Mouse (Mus musculus): Measurements from ENCODE around the gene Dpep2nb.
A peak's percentile ranks its signal among the peaks of the same experiment; 100 is the strongest.
"Not testable (repeated sequence)": the region's sequence is repeated elsewhere in the genome, so short reads cannot be mapped to it uniquely, and the experiment has no call there.

The Dpep2nb gene

GRCm38 (mm10) chr8:106005875-106006274 lies at the start of gene Dpep2nb:
TSS of gene Dpep2nb (minus strand) at chr8:106005975.
- no peak for DNase-seq

GRCm38 (mm10) chr8:106055038-106055437 lies 49.3 kb upstream of the Dpep2nb start:
- peak; percentile 9 for DNase-seq

GRCm38 (mm10) chr8:106054190-106054811 lies 48.5 kb upstream of the Dpep2nb start:
- no peak for DNase-seq

- DNase-seq = no peak
These were observed 46.8 kb upstream of the Dpep2nb start for GRCm38 (mm10) chr8:106052510-106053089.

GRCm38 (mm10) chr8:106051068-106051467 lies 45.3 kb upstream of the Dpep2nb start:
- DNase-seq = no peak

- DNase-seq = no peak
These were observed 44.1 kb upstream of the Dpep2nb start for GRCm38 (mm10) chr8:106049840-106050239.

- DNase-seq = no peak
These were observed 42.3 kb upstream of the Dpep2nb start for GRCm38 (mm10) chr8:106047854-106048630.

GRCm38 (mm10) chr8:106046872-106047559 lies 41.2 kb upstream of the Dpep2nb start:
- DNase-seq = no peak

GRCm38 (mm10) chr8:106044151-106044550 lies 38.4 kb upstream of the Dpep2nb start:
- no peak for DNase-seq

- DNase-seq = no peak
These were observed 37.3 kb upstream of the Dpep2nb start for GRCm38 (mm10) chr8:106043055-106043454.

GRCm38 (mm10) chr8:106040218-106040617 lies 34.4 kb upstream of the Dpep2nb start:
- DNase-seq = no peak

GRCm38 (mm10) chr8:106039605-106040004 lies 33.8 kb upstream of the Dpep2nb start:
- DNase-seq = no peak

GRCm38 (mm10) chr8:106038721-106039120 lies 32.9 kb upstream of the Dpep2nb start:
- DNase-seq = no peak

- DNase-seq = peak; percentile 79
These were observed 16.7 kb upstream of the Dpep2nb start for GRCm38 (mm10) chr8:106022483-106022882.

GRCm38 (mm10) chr8:106018039-106018438 lies 12.3 kb upstream of the Dpep2nb start:
- DNase-seq = no peak

GRCm38 (mm10) chr8:106017130-106017529 lies 11.4 kb upstream of the Dpep2nb start:
- DNase-seq = no peak

GRCm38 (mm10) chr8:106016284-106016683 lies 10.5 kb upstream of the Dpep2nb start:
- no peak for DNase-seq

- not testable (repeated sequence) for DNase-seq
These were observed 6.4 kb upstream of the Dpep2nb start for GRCm38 (mm10) chr8:106012203-106012602.

GRCm38 (mm10) chr8:106011643-106011986 lies 5.8 kb upstream of the Dpep2nb start, which contains the start of gene Ddx28:
TSS of gene Ddx28 (minus strand) at chr8:106011882.
- no peak for DNase-seq

- peak; percentile 94 for DNase-seq
These were observed 5.2 kb upstream of the Dpep2nb start for GRCm38 (mm10) chr8:106010748-106011642.

GRCm38 (mm10) chr8:106007891-106008290 lies 2.1 kb upstream of the Dpep2nb start:
- DNase-seq = not testable (repeated sequence)

GRCm38 (mm10) chr8:106007135-106007534 lies 1.4 kb upstream of the Dpep2nb start:
- DNase-seq = no peak
